Mouse (Mus musculus): ENCODE data around the gene Cdkal1. TPM values are rescaled to one million over a fixed set of nuclear protein-coding genes. Genes with fewer than 3 reads are reported as not detected.

The Cdkal1 gene
- polyA plus RNA-seq, 1 experiment, result 4.4 TPM

DNA sequence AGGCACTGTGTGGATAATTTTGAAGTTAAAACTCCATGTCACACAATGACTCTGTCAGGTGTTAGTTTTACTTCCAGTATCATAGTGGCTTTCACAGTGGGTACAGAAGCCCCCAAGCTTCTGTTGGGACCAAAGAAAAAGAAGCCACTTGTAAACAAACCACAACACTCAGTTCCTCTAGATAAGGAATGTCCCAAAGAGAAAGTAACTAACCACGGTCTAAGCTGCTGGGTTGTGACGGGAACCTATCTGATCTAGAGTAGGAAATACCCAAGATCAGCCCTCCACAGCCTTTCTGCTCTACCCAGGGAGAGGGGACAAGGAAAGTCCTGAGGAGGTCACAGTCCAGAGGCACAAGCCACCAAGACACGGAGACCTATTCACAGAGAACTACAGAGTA, 99.4 kb downstream of the Cdkal1 start:
- WGBS, result 67% methylated on average over 3 of the region's 3 CpGs
- no peak overlapping the region for H3K27ac ChIP-seq (ENCODE audit: insufficient read depth, low read depth, low read length)

DNA sequence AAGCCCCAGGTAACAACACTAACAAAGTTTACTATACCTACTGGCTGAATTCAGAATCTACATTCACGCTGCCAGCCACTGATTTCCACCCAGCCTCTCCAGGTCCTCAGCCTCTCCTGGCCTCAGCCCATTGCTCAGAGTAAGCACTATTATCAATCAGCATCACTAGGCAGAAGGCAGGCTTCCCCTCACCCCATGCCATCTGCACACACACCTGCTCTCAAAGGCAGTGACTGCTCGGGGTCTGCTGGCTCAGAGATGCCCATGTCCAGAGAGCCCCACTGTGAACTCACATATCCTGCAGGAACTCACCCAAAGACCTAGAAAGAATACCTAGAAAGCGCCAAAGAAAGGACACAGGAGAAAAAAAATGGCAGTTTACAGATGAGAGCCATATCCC, 102.2 kb downstream of the Cdkal1 start:
- Histone ChIP-seq H3K27me3 (replicated peaks; ENCODE audit: control insufficient read depth, insufficient read depth, low read length) (no peaks in the 10 kb centered on the region), H3K27ac (ENCODE audit: insufficient read depth, low read depth, low read length) (no peak overlapping the region), H3K36me3 (ENCODE audit: control insufficient read depth, insufficient read depth, low read length) (no peaks in the 10 kb centered on the region), H3K4me1 (ENCODE audit: control insufficient read depth, insufficient read depth, low read length) (no peaks in the 10 kb centered on the region), H3K4me3 (ENCODE audit: insufficient read depth, low read depth, low read length) (no peak overlapping the region)
- 96% methylated on average over 3 of the region's 3 CpGs for WGBS
- TF ChIP-seq POLR2A (IDR thresholded peaks at IDR 0.05; ENCODE audit: low read depth, low read length) (no peak), CTCF (conservative IDR thresholded peaks at IDR 0.05; ENCODE audit: insufficient read depth, insufficient read length, low read depth, low read length) (no peak)
- DNase-seq, result no peak

More for the DNA sequence above, 99.4 kb downstream of the Cdkal1 start:
- DNase-seq, result no peak
- Histone ChIP-seq H3K27me3 (replicated peaks; ENCODE audit: control insufficient read depth, insufficient read depth, low read length) (no peaks in the 10 kb centered on the region), H3K36me3 (ENCODE audit: control insufficient read depth, insufficient read depth, low read length) (no peaks in the 10 kb centered on the region), H3K4me1 (ENCODE audit: control insufficient read depth, insufficient read depth, low read length) (no peaks in the 10 kb centered on the region), H3K4me3 (ENCODE audit: insufficient read depth, low read depth, low read length) (no peak overlapping the region)
- TF ChIP-seq POLR2A (IDR thresholded peaks at IDR 0.05; ENCODE audit: low read depth, low read length) (no peak), CTCF (conservative IDR thresholded peaks at IDR 0.05; ENCODE audit: insufficient read depth, insufficient read length, low read depth, low read length) (no peak)

DNA sequence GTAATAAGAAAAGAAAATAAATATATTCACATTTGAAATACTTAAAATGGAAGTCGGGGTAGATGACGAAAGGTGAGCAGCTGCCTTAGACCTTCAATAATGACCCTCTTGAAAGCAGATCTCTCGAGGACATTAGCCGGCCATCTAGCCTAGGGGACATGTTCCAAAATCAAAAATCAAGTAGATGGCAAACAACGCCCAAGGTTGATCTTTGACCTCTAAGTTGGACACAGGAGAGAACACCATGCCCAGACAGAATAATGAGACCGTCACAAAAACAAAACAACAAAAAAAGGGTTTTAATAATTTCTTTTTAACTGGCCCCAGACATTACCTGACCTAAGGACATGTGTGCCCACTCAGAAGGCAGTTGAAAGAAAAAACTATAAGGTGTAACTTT, 103.4 kb downstream of the Cdkal1 start:
- Histone ChIP-seq H3K4me1 (ENCODE audit: control insufficient read depth, insufficient read depth, low read length) (no peaks in the 10 kb centered on the region), H3K27ac (ENCODE audit: insufficient read depth, low read depth, low read length) (no peak overlapping the region), H3K36me3 (ENCODE audit: control insufficient read depth, insufficient read depth, low read length) (no peaks in the 10 kb centered on the region), H3K27me3 (replicated peaks; ENCODE audit: control insufficient read depth, insufficient read depth, low read length) (no peaks in the 10 kb centered on the region), H3K4me3 (ENCODE audit: insufficient read depth, low read depth, low read length) (no peak overlapping the region)
- WGBS, result 80% methylated on average over 6 of the region's 6 CpGs
- DNase-seq, result peak; percentile 17
- TF ChIP-seq POLR2A (IDR thresholded peaks at IDR 0.05; ENCODE audit: low read depth, low read length) (no peak), CTCF (conservative IDR thresholded peaks at IDR 0.05; ENCODE audit: insufficient read depth, insufficient read length, low read depth, low read length) (no peak)

DNA sequence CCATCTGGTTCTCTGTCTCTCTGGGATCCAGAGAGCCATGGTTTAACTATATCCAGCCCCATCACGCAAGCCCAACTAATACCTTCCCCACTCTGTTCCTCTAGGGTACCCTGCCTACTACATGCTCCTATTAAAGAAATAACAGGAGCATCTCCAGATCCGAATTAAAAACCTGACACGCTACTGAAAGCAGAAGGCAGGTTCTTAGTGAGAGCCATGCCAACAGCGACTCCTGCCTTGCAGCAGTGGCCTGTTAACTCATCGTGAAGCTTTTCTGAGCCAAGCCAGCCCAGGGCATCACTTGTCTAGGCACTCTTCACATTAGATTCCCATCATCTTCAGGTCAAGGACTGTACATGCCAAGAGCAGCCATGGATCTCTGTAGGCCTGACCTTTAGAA, 104.3 kb downstream of the Cdkal1 start:
- 99% methylated on average over 5 of the region's 5 CpGs for WGBS
- H3K4me3 ChIP-seq (ENCODE audit: insufficient read depth, low read depth, low read length), result no peak overlapping the region
- no peaks in the 10 kb centered on the region for H3K36me3 ChIP-seq (ENCODE audit: control insufficient read depth, insufficient read depth, low read length)
- H3K4me1 ChIP-seq (ENCODE audit: control insufficient read depth, insufficient read depth, low read length), result no peaks in the 10 kb centered on the region
- H3K27ac ChIP-seq (ENCODE audit: insufficient read depth, low read depth, low read length), result no peak overlapping the region
- DNase-seq, result no peak
- H3K27me3 ChIP-seq (replicated peaks; ENCODE audit: control insufficient read depth, insufficient read depth, low read length), result no peaks in the 10 kb centered on the region
- TF ChIP-seq POLR2A (IDR thresholded peaks at IDR 0.05; ENCODE audit: low read depth, low read length), result no peak
- TF ChIP-seq CTCF (conservative IDR thresholded peaks at IDR 0.05; ENCODE audit: insufficient read depth, insufficient read length, low read depth, low read length), result no peak

DNA sequence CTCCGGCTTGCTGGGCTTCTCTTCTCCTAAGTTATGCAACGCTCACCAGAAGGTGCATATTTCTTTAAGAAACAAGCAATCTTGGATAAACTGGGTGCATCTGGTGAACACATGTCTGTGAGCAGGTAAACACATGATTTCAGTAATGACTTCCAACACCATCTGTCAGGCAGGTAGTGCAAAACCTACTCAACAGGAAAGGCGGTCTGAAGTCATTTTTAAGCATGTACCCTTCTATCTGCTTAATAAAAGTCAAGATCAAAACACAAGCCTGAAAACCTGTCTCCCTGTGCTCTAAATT, 108.2 kb downstream of the Cdkal1 start:
- Histone ChIP-seq H3K4me1 (ENCODE audit: control insufficient read depth, insufficient read depth, low read length) (no peaks in the 10 kb centered on the region), H3K36me3 (ENCODE audit: control insufficient read depth, insufficient read depth, low read length) (no peaks in the 10 kb centered on the region), H3K27me3 (replicated peaks; ENCODE audit: control insufficient read depth, insufficient read depth, low read length) (no peaks in the 10 kb centered on the region), H3K27ac (ENCODE audit: insufficient read depth, low read depth, low read length) (no peak overlapping the region), H3K4me3 (ENCODE audit: insufficient read depth, low read depth, low read length) (no peak overlapping the region)
- DNase-seq, result no peak
- TF ChIP-seq CTCF (conservative IDR thresholded peaks at IDR 0.05; ENCODE audit: insufficient read depth, insufficient read length, low read depth, low read length) (no peak), POLR2A (IDR thresholded peaks at IDR 0.05; ENCODE audit: low read depth, low read length) (no peak)
- WGBS, result 88% methylated on average over 3 of the region's 3 CpGs

DNA sequence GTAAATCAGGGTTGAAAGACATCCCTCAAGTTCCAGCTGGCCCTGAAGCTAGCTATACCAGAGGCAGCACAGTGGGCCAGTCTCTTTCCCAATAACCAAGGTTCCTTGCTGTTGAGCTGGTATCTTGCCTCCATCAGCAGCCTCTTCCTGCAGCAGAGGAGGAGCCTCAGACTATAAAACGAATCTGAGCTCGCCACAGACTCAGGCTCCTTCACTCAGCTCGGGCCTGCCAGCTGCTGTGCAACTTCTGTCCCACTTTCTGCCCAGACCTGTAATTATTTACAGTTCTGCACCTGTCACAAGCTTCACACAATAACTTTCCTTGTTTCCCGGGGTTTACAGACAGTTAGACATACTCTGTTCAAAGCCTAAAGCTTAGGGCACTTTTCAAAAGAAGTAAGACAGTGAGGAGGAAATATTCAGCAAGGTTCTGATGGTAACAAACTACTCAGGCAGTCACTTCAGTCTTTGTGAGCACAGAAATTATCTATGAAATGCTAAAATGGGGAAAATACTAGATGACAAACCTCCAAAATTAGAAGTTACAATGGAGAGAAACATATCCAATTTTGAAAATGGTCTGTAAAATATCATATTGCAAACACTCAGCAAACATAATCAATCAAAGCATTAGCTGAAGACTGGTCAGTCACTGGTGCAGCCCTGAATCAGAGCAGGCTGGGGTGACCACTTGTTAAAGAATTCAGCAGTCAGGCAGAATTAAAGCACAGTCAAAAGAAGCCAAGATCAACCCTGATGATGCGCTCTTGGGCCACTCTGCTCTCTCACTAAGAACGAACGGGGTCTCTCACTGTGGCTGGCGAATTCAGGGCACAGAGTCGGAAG, 108.8 kb downstream of the Cdkal1 start:
- Histone ChIP-seq H3K4me1 (ENCODE audit: control insufficient read depth, insufficient read depth, low read length) (no peaks in the 10 kb centered on the region), H3K27ac (ENCODE audit: insufficient read depth, low read depth, low read length) (no peak overlapping the region), H3K27me3 (replicated peaks; ENCODE audit: control insufficient read depth, insufficient read depth, low read length) (no peaks in the 10 kb centered on the region), H3K36me3 (ENCODE audit: control insufficient read depth, insufficient read depth, low read length) (no peaks in the 10 kb centered on the region), H3K4me3 (ENCODE audit: insufficient read depth, low read depth, low read length) (no peak overlapping the region)
- 67% methylated on average over 9 of the region's 9 CpGs for WGBS
- DNase-seq, result no peak
- TF ChIP-seq POLR2A (IDR thresholded peaks at IDR 0.05; ENCODE audit: low read depth, low read length), result no peak
- TF ChIP-seq CTCF (conservative IDR thresholded peaks at IDR 0.05; ENCODE audit: insufficient read depth, insufficient read length, low read depth, low read length), result no peak

DNA sequence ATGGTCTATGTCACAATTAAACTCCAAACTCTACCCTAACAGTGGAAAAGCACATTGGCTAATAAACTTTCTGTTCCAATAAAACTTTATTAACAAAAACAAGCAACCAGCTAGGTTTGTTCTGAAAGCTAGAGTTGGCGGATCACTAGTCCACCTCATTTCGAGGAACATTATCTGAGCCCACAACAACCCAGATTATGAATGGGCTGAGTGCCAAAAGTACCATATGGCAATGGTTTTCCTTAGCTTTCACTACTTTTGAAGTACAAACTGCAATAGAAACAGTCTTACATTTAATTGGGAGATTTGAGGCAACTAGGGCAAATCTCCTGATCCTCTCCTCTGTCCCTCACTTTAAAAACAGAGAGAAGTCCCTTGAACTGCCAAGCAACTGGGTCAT, 110.4 kb downstream of the Cdkal1 start:
- no peaks in the 10 kb centered on the region for H3K36me3 ChIP-seq (ENCODE audit: control insufficient read depth, insufficient read depth, low read length)
- no peaks in the 10 kb centered on the region for H3K27me3 ChIP-seq (replicated peaks; ENCODE audit: control insufficient read depth, insufficient read depth, low read length)
- WGBS, result 81% methylated on average over 2 of the region's 2 CpGs
- TF ChIP-seq CTCF (conservative IDR thresholded peaks at IDR 0.05; ENCODE audit: insufficient read depth, insufficient read length, low read depth, low read length) (no peak), POLR2A (IDR thresholded peaks at IDR 0.05; ENCODE audit: low read depth, low read length) (no peak)
- H3K4me1 ChIP-seq (ENCODE audit: control insufficient read depth, insufficient read depth, low read length), result no peaks in the 10 kb centered on the region
- no peak overlapping the region for H3K27ac ChIP-seq (ENCODE audit: insufficient read depth, low read depth, low read length)
- DNase-seq, result no peak
- no peak overlapping the region for H3K4me3 ChIP-seq (ENCODE audit: insufficient read depth, low read depth, low read length)
